ENCODE assay signal across 11 mouse cellular contexts in the genomic region with DNA sequence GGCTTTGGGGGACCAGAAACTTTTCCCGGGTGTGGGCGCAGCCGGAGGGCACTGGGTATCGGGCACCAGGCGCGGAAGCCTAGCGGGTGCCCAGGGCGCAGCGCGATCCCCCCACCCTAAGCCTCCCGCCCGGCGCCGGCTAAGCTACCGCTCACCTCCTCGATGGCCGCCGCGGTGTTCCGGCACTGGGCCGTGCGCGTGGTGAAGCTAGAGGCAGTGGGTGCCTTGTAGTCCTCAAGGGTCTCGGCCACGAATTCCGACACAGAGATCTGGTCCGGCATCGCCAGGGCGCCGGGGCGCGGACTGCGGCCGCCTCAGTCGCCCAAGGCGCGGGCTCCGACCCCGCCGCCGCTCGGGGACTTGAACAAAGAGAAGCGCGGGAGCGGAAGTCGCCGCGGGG. TPM values are rescaled to one million over a fixed set of nuclear protein-coding genes. Genes with fewer than 3 reads are reported as not detected.
DNase-seq lines count a peak whose midpoint lies in the region; ATAC-seq lines count a peak whose summit lies in the region.
"Not testable (repeated sequence)": the region's sequence is repeated elsewhere in the genome, so short reads cannot be mapped to it uniquely, and the experiment has no call there.
"Had no signal": no experiment of that assay in that cellular context is flagged by ENCODE, and none has a peak within 500 bp of the region (broad histone marks: within the 10 kb centered on the region; RNA-seq: fewer than 3 reads in every experiment).

No protein-coding gene starts in this region.

- not testable (repeated sequence) for H3K9me3 ChIP-seq in hindbrain, embryonic 15.5 days

- not testable (repeated sequence) for H3K27me3 ChIP-seq in hindbrain, embryonic 15.5 days

- H3K27ac ChIP-seq in hindbrain, embryonic 15.5 days (replicated peaks), result not testable (repeated sequence)

- not testable (repeated sequence) for H3K9ac ChIP-seq in hindbrain, embryonic 15.5 days

- DNase-seq in T-cell, adult 2 months (ENCODE audit: low spot score), result peak; percentile 1
- DNase-seq in cerebellum, postnatal 25 days, result peak; percentile 5 to 25
- peak; percentile 2 to 25 for DNase-seq in heart, adult 18-20 months
- DNase-seq in layer of hippocampus, postnatal 10 days (ENCODE audit: low spot score in 2 of 2), result peak; percentile 3 to 22
- peak; percentile 2 for DNase-seq in lung, postnatal 14 days
- peak; percentile 7 to 16 for DNase-seq in spleen, adult 18-20 months
- peak; percentile 3 for DNase-seq in urinary bladder, postnatal 14 days (ENCODE audit: low spot score)

- 11% methylated on average over 35 of the region's 48 CpGs for WGBS in hindbrain, embryonic 15.5 days

- not testable (repeated sequence) for H3K4me1 ChIP-seq in hindbrain, embryonic 15.5 days (replicated peaks)

- ATAC-seq in hindbrain, embryonic 15.5 days (ENCODE audit: low FRiP score, low read depth), result not testable (repeated sequence)

- peak overlapping the region; percentile 14; the same call in 1 of the 2 replicates for H3K4me3 ChIP-seq in hindbrain, embryonic 15.5 days

- H3K4me2 ChIP-seq in hindbrain, embryonic 15.5 days, result not testable (repeated sequence)

- not testable (repeated sequence) for H3K36me3 ChIP-seq in hindbrain, embryonic 15.5 days

RNA-seq across cellular contexts. Expression of gene Gm10330, which starts 20.3 kb away (rescaled TPM):
- not detected for total RNA-seq in heart, adult 18-20 months (2021)
- 0.51 and 0.81 TPM in 2 replicates for polyA plus RNA-seq in hindbrain, embryonic 15.5 days (2015; fragmentation: Nextera tagmentation; extraction: Ambion mirVana)
- total RNA-seq in layer of hippocampus, postnatal 10 days (2021), result not detected
- total RNA-seq: gastrocnemius, adult 8-10 months; neutrophil, adult 5-6 weeks had no signal
- polyA plus RNA-seq: spleen, adult 2 months had no signal
